19 mouse cellular contexts compared by ENCODE assay signal in genomic region chr3:42587296-42587932, GRCm38 (mm10).
DNase-seq lines count a peak whose midpoint lies in the region; ATAC-seq and TF ChIP-seq lines count a peak whose summit lies in the region.
"Had no signal": no experiment of that assay in that cellular context is flagged by ENCODE, and none has a peak within 500 bp of the region (broad histone marks: within the 10 kb centered on the region; RNA-seq: fewer than 3 reads in every experiment).

No protein-coding gene starts in this region.

- H3K27me3 ChIP-seq in forebrain, embryonic 13.5 days, result no peaks in the 10 kb centered on the region
- no peaks in the 10 kb centered on the region for H3K27me3 ChIP-seq in forebrain, embryonic 12.5 days
- no peaks in the 10 kb centered on the region for H3K27me3 ChIP-seq in kidney, embryonic 15.5 days
- H3K27me3 ChIP-seq: liver, embryonic 15.5 days; midbrain, embryonic 15.5 days had no signal

- H3K4me2 ChIP-seq in forebrain, embryonic 13.5 days, result no peak overlapping the region
- H3K4me2 ChIP-seq in forebrain, embryonic 12.5 days, result no peak overlapping the region
- no peak overlapping the region for H3K4me2 ChIP-seq in kidney, embryonic 15.5 days
- H3K4me2 ChIP-seq: liver, embryonic 15.5 days; midbrain, embryonic 15.5 days had no signal

- peak; percentile 72; the same call in 1 of the 2 replicates for ATAC-seq in forebrain, embryonic 13.5 days
- no peak for ATAC-seq in forebrain, embryonic 12.5 days (ENCODE audit: low FRiP score)
- no peak for ATAC-seq in kidney, embryonic 15.5 days (replicated peaks; ENCODE audit: low FRiP score)
- ATAC-seq: midbrain, embryonic 15.5 days had no signal

- no peak overlapping the region for H3K27ac ChIP-seq in forebrain, embryonic 13.5 days
- H3K27ac ChIP-seq in forebrain, embryonic 12.5 days, result no peak overlapping the region
- H3K27ac ChIP-seq in layer of hippocampus, adult 2 months, result no peak overlapping the region
- no peak overlapping the region for H3K27ac ChIP-seq in left cerebral cortex, adult 2 months
- no peak overlapping the region for H3K27ac ChIP-seq in kidney, embryonic 15.5 days
- H3K27ac ChIP-seq: gastrocnemius, adult 2 months; liver, embryonic 15.5 days; macrophage; midbrain, embryonic 15.5 days had no signal

- H3K9me3 ChIP-seq in forebrain, embryonic 13.5 days (replicated peaks), result no peaks in the 10 kb centered on the region
- no peaks in the 10 kb centered on the region for H3K9me3 ChIP-seq in forebrain, embryonic 12.5 days
- H3K9me3 ChIP-seq in kidney, embryonic 15.5 days (replicated peaks), result no peaks in the 10 kb centered on the region
- H3K9me3 ChIP-seq: liver, embryonic 15.5 days; midbrain, embryonic 15.5 days had no signal

- 48% methylated on average over 6 of the region's 6 CpGs for WGBS in forebrain, embryonic 13.5 days
- WGBS in forebrain, embryonic 12.5 days, result 61% methylated on average over 6 of the region's 6 CpGs
- WGBS in kidney, embryonic 15.5 days, result 71% methylated on average over 6 of the region's 6 CpGs

- H3K4me3 ChIP-seq in forebrain, embryonic 13.5 days, result no peak overlapping the region
- no peak overlapping the region for H3K4me3 ChIP-seq in forebrain, embryonic 12.5 days (replicated peaks)
- H3K4me3 ChIP-seq in layer of hippocampus, adult 2 months, result no peak overlapping the region
- no peak overlapping the region for H3K4me3 ChIP-seq in left cerebral cortex, adult 2 months
- no peak overlapping the region for H3K4me3 ChIP-seq in kidney, embryonic 15.5 days (replicated peaks)
- H3K4me3 ChIP-seq: gastrocnemius, adult 2 months; liver, embryonic 15.5 days; midbrain, embryonic 15.5 days had no signal

- no peak overlapping the region for H3K9ac ChIP-seq in forebrain, embryonic 13.5 days
- no peak overlapping the region for H3K9ac ChIP-seq in forebrain, embryonic 12.5 days
- H3K9ac ChIP-seq in kidney, embryonic 15.5 days, result no peak overlapping the region
- H3K9ac ChIP-seq: liver, embryonic 15.5 days; midbrain, embryonic 15.5 days had no signal

- intact Hi-C loops in left cerebral cortex, adult 2 months (cut with DNase I), result no loop called here

- H3K4me1 ChIP-seq in forebrain, embryonic 13.5 days, result no peaks in the 10 kb centered on the region
- no peaks in the 10 kb centered on the region for H3K4me1 ChIP-seq in forebrain, embryonic 12.5 days
- H3K4me1 ChIP-seq in kidney, embryonic 15.5 days, result no peaks in the 10 kb centered on the region
- H3K4me1 ChIP-seq: liver, embryonic 15.5 days; midbrain, embryonic 15.5 days had no signal

- TF ChIP-seq CTCF in layer of hippocampus, adult 2 months (conservative IDR thresholded peaks at IDR 0.05), result peak; percentile 18; the same call in 1 of the 2 replicates
- TF ChIP-seq CTCF in left cerebral cortex, adult 2 months (IDR thresholded peaks at IDR 0.05), result no peak

- DNase-seq in layer of hippocampus, adult 2 months (ENCODE audit: low spot score in 2 of 2), result no peak
- no peak for DNase-seq in layer of hippocampus, adult 9-11 months
- DNase-seq in hindlimb bud, embryonic 11.5 days (ENCODE audit: extremely low spot score, low read depth, low spot score), result peak; percentile 14
- no peak for DNase-seq in left cerebral cortex, adult 2 months (ENCODE audit: extremely low spot score in 1 of 2, low spot score in 2 of 2)
- DNase-seq: adrenal gland, postnatal 25 days; cerebellum, adult 9-10 months; gastrocnemius, adult 2 months; heart, postnatal 4 days; kidney, adult 2 months; kidney, postnatal 10 days; liver; thymus, adult 2 months; thymus, postnatal 4 days had no signal

- no peaks in the 10 kb centered on the region for H3K36me3 ChIP-seq in forebrain, embryonic 13.5 days (ENCODE audit: poor library complexity, severe bottlenecking)
- H3K36me3 ChIP-seq in forebrain, embryonic 12.5 days (replicated peaks), result no peaks in the 10 kb centered on the region
- H3K36me3 ChIP-seq in kidney, embryonic 15.5 days, result no peaks in the 10 kb centered on the region
- H3K36me3 ChIP-seq: liver, embryonic 15.5 days; midbrain, embryonic 15.5 days had no signal
